ENCODE assay signal across 18 mouse cellular contexts in the genomic region with DNA sequence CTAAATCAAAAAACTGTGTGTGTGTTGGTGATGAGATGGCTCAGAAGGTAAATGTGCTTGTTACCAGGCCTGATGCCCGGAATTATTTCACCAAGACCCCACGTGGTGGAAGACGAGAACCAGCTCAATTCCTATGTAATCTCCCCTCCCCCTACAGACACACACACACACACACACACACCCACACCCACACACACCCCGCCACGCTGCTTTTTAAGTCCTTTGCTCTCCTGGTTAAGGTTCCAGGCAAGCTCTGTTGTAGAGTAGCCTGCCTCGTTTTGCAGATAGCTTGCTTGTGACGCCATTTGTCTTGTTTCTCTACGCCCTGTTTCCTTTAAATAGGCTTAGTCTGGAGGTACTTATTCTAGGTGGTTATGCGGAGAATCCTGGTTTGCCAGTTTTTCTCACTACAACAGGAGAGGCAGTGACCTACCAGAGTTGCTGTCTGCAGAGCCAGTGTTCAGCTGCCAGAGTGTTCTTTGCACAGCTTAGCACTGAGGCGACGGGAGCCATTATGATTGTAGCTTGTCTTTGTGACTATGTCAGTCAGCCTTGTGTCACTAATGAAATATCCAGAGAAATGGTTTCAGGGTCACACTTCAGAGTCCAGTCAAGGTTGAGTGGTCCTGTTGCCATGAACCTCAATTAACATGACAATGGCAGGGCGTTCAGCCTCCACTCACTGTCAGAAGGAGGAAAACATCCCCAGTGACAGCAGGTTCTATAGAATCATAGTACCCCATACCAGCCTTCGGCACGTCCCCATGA. TPM values are rescaled to one million over a fixed set of nuclear protein-coding genes. Genes with fewer than 3 reads are reported as not detected.
DNase-seq lines count a peak whose midpoint lies in the region; ATAC-seq lines count a peak whose summit lies in the region.
"Had no signal": no experiment of that assay in that cellular context is flagged by ENCODE, and none has a peak within 500 bp of the region (broad histone marks: within the 10 kb centered on the region; RNA-seq: fewer than 3 reads in every experiment).

No protein-coding gene starts in this region.

- no peak overlapping the region for H3K9ac ChIP-seq in neural tube, embryonic 11.5 days (ENCODE audit: low read length)
- no peak overlapping the region for H3K9ac ChIP-seq in hindbrain, embryonic 11.5 days (ENCODE audit: low read depth, low read length)
- H3K9ac ChIP-seq in midbrain, embryonic 14.5 days (replicated peaks; ENCODE audit: low read length) = 0 out of 2 replicates have a peak overlapping the region, but pooled peaks have one; percentile 12
- H3K9ac ChIP-seq: heart, embryonic 12.5 days; lung, embryonic 15.5 days had no signal

- no peaks in the 10 kb centered on the region for H3K27me3 ChIP-seq in neural tube, embryonic 11.5 days (ENCODE audit: control insufficient read depth, insufficient read depth, low read length)
- no peaks in the 10 kb centered on the region for H3K27me3 ChIP-seq in hindbrain, embryonic 11.5 days (ENCODE audit: control insufficient read depth, insufficient read depth, low read length)
- H3K27me3 ChIP-seq in midbrain, embryonic 14.5 days (ENCODE audit: control insufficient read depth, insufficient read depth, low read length) = no peaks in the 10 kb centered on the region
- H3K27me3 ChIP-seq in heart, embryonic 10.5 days (ENCODE audit: insufficient read depth, poor library complexity, severe bottlenecking) = no peaks in the 10 kb centered on the region
- H3K27me3 ChIP-seq: heart, embryonic 12.5 days; lung, embryonic 15.5 days had no signal

- peaks cover 12% of the 10 kb centered on the region for H3K4me1 ChIP-seq in neural tube, embryonic 11.5 days (ENCODE audit: control insufficient read depth, insufficient read depth, low read length)
- H3K4me1 ChIP-seq in hindbrain, embryonic 11.5 days (replicated peaks; ENCODE audit: control insufficient read depth, insufficient read depth, low read length) = peaks cover 4% of the 10 kb centered on the region
- peaks cover 28% of the 10 kb centered on the region for H3K4me1 ChIP-seq in midbrain, embryonic 14.5 days (ENCODE audit: control insufficient read depth, insufficient read depth, low read length)
- H3K4me1 ChIP-seq in heart, embryonic 10.5 days = peaks cover 43% of the 10 kb centered on the region

- no peaks in the 10 kb centered on the region for H3K36me3 ChIP-seq in neural tube, embryonic 11.5 days (ENCODE audit: control insufficient read depth, insufficient read depth, low read length)
- no peaks in the 10 kb centered on the region for H3K36me3 ChIP-seq in hindbrain, embryonic 11.5 days (ENCODE audit: control insufficient read depth, insufficient read depth, low read length)
- H3K36me3 ChIP-seq in midbrain, embryonic 14.5 days (ENCODE audit: control insufficient read depth, insufficient read depth, low read length) = no peaks in the 10 kb centered on the region
- no peaks in the 10 kb centered on the region for H3K36me3 ChIP-seq in heart, embryonic 10.5 days
- H3K36me3 ChIP-seq: heart, embryonic 12.5 days; lung, embryonic 15.5 days had no signal

- no peak overlapping the region for H3K4me3 ChIP-seq in neural tube, embryonic 11.5 days (ENCODE audit: low read depth, low read length)
- H3K4me3 ChIP-seq in hindbrain, embryonic 11.5 days (ENCODE audit: low read depth, low read length) = no peak overlapping the region
- no peak overlapping the region for H3K4me3 ChIP-seq in midbrain, embryonic 14.5 days (replicated peaks; ENCODE audit: low read depth, low read length)
- no peak overlapping the region for H3K4me3 ChIP-seq in heart, embryonic 10.5 days
- H3K4me3 ChIP-seq: heart, embryonic 12.5 days; left cerebral cortex, adult 2 months; lung, embryonic 15.5 days had no signal

- H3K27ac ChIP-seq in neural tube, embryonic 11.5 days (ENCODE audit: low read depth, low read length) = peak overlapping the region; percentile 60; the same call in 1 of the 2 replicates
- peak overlapping the region; percentile 67 for H3K27ac ChIP-seq in hindbrain, embryonic 11.5 days (ENCODE audit: low read depth, low read length)
- H3K27ac ChIP-seq in midbrain, embryonic 14.5 days (replicated peaks; ENCODE audit: low read depth, low read length) = peak overlapping the region; percentile 65
- H3K27ac ChIP-seq in heart, embryonic 10.5 days = no peak overlapping the region
- H3K27ac ChIP-seq: left cerebral cortex, adult 2 months; lung, embryonic 15.5 days had no signal

- WGBS in neural tube, embryonic 11.5 days = 57% methylated on average over 14 of the region's 14 CpGs
- 43% methylated on average over 14 of the region's 14 CpGs for WGBS in hindbrain, embryonic 11.5 days
- 9% methylated on average over 14 of the region's 14 CpGs for whole genome bisulfite sequencing in midbrain, embryonic 14.5 days
- WGBS in heart, embryonic 10.5 days = 76% methylated on average over 14 of the region's 14 CpGs

- ATAC-seq in neural tube, embryonic 11.5 days (ENCODE audit: insufficient read depth, low FRiP score, low TSS enrichment) = peak; percentile 45; the same call in 1 of the 2 replicates
- peak; percentile 76 for ATAC-seq in hindbrain, embryonic 11.5 days (ENCODE audit: low FRiP score)
- peak; percentile 34; the same call in 1 of the 2 replicates for ATAC-seq in midbrain, embryonic 14.5 days (ENCODE audit: low FRiP score, low TSS enrichment)

- peak; percentile 36 for DNase-seq in neural tube, embryonic 11.5 days (ENCODE audit: low spot score)
- DNase-seq in neural tube, embryonic 10.5 days (ENCODE audit: extremely low spot score, low spot score) = no peak
- peak; percentile 55 for DNase-seq in hindbrain, embryonic 11.5 days (ENCODE audit: low spot score)
- peak; percentile 50 for DNase-seq in midbrain, embryonic 14.5 days
- no peak for DNase-seq in left cerebral cortex, adult 8-10 months (ENCODE audit: low spot score in 2 of 2)
- no peak for DNase-seq in adrenal gland, postnatal 36 days
- no peak for DNase-seq in heart, embryonic 10.5 days (ENCODE audit: low spot score)
- DNase-seq in frontal cortex, postnatal 10 days (ENCODE audit: low spot score in 2 of 2) = no peak
- DNase-seq: adrenal gland, postnatal 25 days; B cell, adult 2 months; gastrocnemius, postnatal 25 days; kidney, adult 8-10 months; liver; thymus, adult 18-20 months had no signal

- no peak overlapping the region for H3K4me2 ChIP-seq in neural tube, embryonic 11.5 days (ENCODE audit: low read depth)
- no peak overlapping the region for H3K4me2 ChIP-seq in hindbrain, embryonic 11.5 days (replicated peaks; ENCODE audit: low read depth, low read length)
- 0 out of 2 replicates have a peak overlapping the region, but pooled peaks have one; percentile 9 for H3K4me2 ChIP-seq in midbrain, embryonic 14.5 days (ENCODE audit: low read length)
- H3K4me2 ChIP-seq: heart, embryonic 12.5 days; lung, embryonic 15.5 days had no signal

- no peaks in the 10 kb centered on the region for H3K9me3 ChIP-seq in neural tube, embryonic 11.5 days (ENCODE audit: control insufficient read depth, low read length)
- H3K9me3 ChIP-seq in hindbrain, embryonic 11.5 days (ENCODE audit: control insufficient read depth, low read length) = no peaks in the 10 kb centered on the region
- H3K9me3 ChIP-seq in midbrain, embryonic 14.5 days (ENCODE audit: control insufficient read depth, low read length) = no peaks in the 10 kb centered on the region
- no peaks in the 10 kb centered on the region for H3K9me3 ChIP-seq in heart, embryonic 10.5 days
- H3K9me3 ChIP-seq: G1E; heart, embryonic 12.5 days; lung, embryonic 15.5 days had no signal

RNA-seq across cellular contexts. Expression of gene Rptor, which starts 42.1 kb away (rescaled TPM):
- polyA plus RNA-seq in neural tube, embryonic 11.5 days (2014; fragmentation: Nextera tagmentation; extraction: Ambion mirVana) = 12.2 and 12.6 TPM in 2 replicates
- 10.4 and 12.4 TPM in 2 replicates for polyA plus RNA-seq in hindbrain, embryonic 11.5 days (2014; fragmentation: Nextera tagmentation; extraction: Ambion mirVana)
- polyA plus RNA-seq in midbrain, embryonic 14.5 days (2014; fragmentation: Nextera tagmentation; extraction: Ambion mirVana) = 10.8 and 12.4 TPM in 2 replicates
- total RNA-seq in left cerebral cortex, adult 8-10 months (2022) = 10 to 100 TPM; 57.5 to 65.0 (median 61.0) TPM
- 10 to 100 TPM; 50.0 to 51.9 TPM for total RNA-seq in adrenal gland, postnatal 36 days (2021)
- polyA plus RNA-seq in heart, embryonic 10.5 days (2016; fragmentation: Nextera tagmentation; extraction: Ambion mirVana) = 11.8 and 15.6 TPM in 2 replicates

Comparison
In these comparisons a context has a peak if more than half of its experiments do, and no peak if none do; other contexts are left out.
1. DNase-seq: peak in neural tube, embryonic 11.5 days (single experiment), hindbrain, embryonic 11.5 days (single experiment) and midbrain, embryonic 14.5 days (single experiment); none in neural tube, embryonic 10.5 days (single experiment), left cerebral cortex, adult 8-10 months (0 of 2), adrenal gland, postnatal 36 days (0 of 2), heart, embryonic 10.5 days (single experiment) and frontal cortex, postnatal 10 days (0 of 2).
2. Peak in every context shown above with its lines, with median percentiles within 50 percentile points of each other: ATAC-seq.